Mouse (Mus musculus): ENCODE measurements around the gene Map6. TPM values are rescaled to one million over a fixed set of nuclear protein-coding genes. Genes with fewer than 3 reads are reported as not detected.

Map6 gene
- polyA plus RNA-seq, 1 experiment from 2014 or later = 4.7 TPM

GRCm38 (mm10) chr7:99375455-99375854 is 108.2 kb downstream of the Map6 start:
- Histone ChIP-seq H3K4me2 (ENCODE audit: low read depth, severe bottlenecking) (no peak overlapping the region), H3K27ac (replicated peaks; ENCODE audit: low read depth, low read length) (no peak overlapping the region), H3K9ac (ENCODE audit: low read length) (no peak overlapping the region), H3K4me1 (ENCODE audit: control insufficient read depth, insufficient read depth, low read length) (no peaks in the 10 kb centered on the region), H3K4me3 (ENCODE audit: low read depth, low read length) (no peak overlapping the region), H3K9me3 (ENCODE audit: control insufficient read depth, low read length) (no peaks in the 10 kb centered on the region), H3K36me3 (ENCODE audit: control insufficient read depth, insufficient read depth, low read length) (no peaks in the 10 kb centered on the region), H3K27me3 (ENCODE audit: control insufficient read depth, insufficient read depth, low read length) (no peaks in the 10 kb centered on the region)
- DNase-seq (ENCODE audit: low spot score) (peak; percentile 90), ATAC-seq (ENCODE audit: insufficient number of reproducible peaks, low FRiP score, low TSS enrichment, low read depth) (no peak)
- WGBS = 6% methylated on average over 4 of the region's 4 CpGs

DNA sequence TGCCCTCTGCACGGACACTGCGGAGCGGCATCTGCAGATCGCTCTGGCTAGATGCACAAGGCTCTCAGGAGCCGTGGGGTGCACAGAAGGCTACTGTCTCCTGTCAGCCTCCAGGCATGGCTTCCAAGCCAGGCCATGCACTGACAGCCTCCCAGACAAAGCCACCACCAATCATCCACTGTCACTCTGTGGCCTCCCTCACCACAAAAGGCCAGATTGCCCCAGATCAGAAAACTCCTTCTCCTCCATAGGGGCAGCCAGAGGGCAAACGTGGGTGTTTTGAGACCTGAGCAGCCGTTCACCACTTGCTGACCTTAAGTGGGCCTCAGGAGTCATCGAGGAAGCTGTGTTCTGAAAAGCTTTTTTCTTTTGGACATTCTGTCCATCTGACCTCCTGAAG is 111.6 kb downstream of the Map6 start:
- H3K4me1 ChIP-seq (ENCODE audit: control insufficient read depth, insufficient read depth, low read length) = peaks cover 9% of the 10 kb centered on the region
- peaks cover 3% of the 10 kb centered on the region; the same call in 1 of the 2 replicates for H3K27me3 ChIP-seq (ENCODE audit: control insufficient read depth, insufficient read depth, low read length)
- no peak overlapping the region for H3K9ac ChIP-seq (ENCODE audit: low read length)
- no peaks in the 10 kb centered on the region for H3K36me3 ChIP-seq (ENCODE audit: control insufficient read depth, insufficient read depth, low read length)
- no peak overlapping the region for H3K4me2 ChIP-seq (ENCODE audit: low read depth, severe bottlenecking)
- 60% methylated on average over 8 of the region's 8 CpGs for WGBS
- DNase-seq (ENCODE audit: low spot score) = no peak
- no peak overlapping the region for H3K4me3 ChIP-seq (ENCODE audit: low read depth, low read length)
- H3K9me3 ChIP-seq (ENCODE audit: control insufficient read depth, low read length) = no peaks in the 10 kb centered on the region
- H3K27ac ChIP-seq (replicated peaks; ENCODE audit: low read depth, low read length) = no peak overlapping the region
- no peak for ATAC-seq (ENCODE audit: insufficient number of reproducible peaks, low FRiP score, low TSS enrichment, low read depth)

DNA sequence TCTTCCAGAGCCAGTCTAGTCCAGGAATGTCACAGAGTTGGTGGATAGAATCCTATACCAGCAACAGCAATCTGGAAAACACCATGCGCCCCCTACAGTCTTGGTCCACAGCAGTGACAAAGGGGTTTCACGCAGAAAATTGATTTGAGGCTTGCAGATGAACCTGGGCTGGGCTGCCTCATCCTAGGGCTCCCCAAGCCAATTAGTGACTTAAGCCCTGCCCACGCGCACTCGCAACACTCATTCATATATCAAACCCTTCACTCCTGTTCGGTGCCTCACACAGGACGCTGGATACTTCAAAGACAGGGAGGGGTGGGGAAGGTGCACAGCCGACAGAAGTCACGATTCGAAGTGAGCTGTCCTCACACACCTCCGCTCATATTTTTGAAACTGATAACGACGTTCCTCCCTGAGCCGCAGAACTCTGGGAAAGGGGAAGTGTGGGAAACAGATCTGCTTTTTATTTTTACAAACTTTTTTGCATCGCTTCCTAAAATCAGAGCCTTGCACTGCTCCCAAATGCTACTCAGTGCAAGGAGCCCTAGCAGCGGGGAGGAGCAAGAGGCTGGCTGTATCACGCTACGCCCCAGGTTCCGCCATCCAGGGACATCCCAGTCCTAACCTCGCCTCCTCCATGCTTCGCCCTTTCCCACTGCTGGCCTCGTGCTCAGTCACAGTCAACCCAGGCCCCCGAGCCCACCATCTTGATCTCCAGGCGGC is 113.4 kb downstream of the Map6 start:
- Histone ChIP-seq H3K27ac (replicated peaks; ENCODE audit: low read depth, low read length) (peak overlapping the region; percentile 86), H3K36me3 (ENCODE audit: control insufficient read depth, insufficient read depth, low read length) (no peaks in the 10 kb centered on the region), H3K9me3 (ENCODE audit: control insufficient read depth, low read length) (no peaks in the 10 kb centered on the region), H3K4me1 (ENCODE audit: control insufficient read depth, insufficient read depth, low read length) (peaks cover 18% of the 10 kb centered on the region), H3K4me3 (ENCODE audit: low read depth, low read length) (peak overlapping the region; percentile 44), H3K9ac (ENCODE audit: low read length) (peak overlapping the region; percentile 81), H3K4me2 (ENCODE audit: low read depth, severe bottlenecking) (peak overlapping the region; percentile 93), H3K27me3 (ENCODE audit: control insufficient read depth, insufficient read depth, low read length) (peaks cover 3% of the 10 kb centered on the region; the same call in 1 of the 2 replicates)
- ATAC-seq (ENCODE audit: insufficient number of reproducible peaks, low FRiP score, low TSS enrichment, low read depth) (peak; percentile 63), DNase-seq (ENCODE audit: low spot score) (peak; percentile 82)
- 1% methylated on average over 24 of the region's 24 CpGs for WGBS

DNA sequence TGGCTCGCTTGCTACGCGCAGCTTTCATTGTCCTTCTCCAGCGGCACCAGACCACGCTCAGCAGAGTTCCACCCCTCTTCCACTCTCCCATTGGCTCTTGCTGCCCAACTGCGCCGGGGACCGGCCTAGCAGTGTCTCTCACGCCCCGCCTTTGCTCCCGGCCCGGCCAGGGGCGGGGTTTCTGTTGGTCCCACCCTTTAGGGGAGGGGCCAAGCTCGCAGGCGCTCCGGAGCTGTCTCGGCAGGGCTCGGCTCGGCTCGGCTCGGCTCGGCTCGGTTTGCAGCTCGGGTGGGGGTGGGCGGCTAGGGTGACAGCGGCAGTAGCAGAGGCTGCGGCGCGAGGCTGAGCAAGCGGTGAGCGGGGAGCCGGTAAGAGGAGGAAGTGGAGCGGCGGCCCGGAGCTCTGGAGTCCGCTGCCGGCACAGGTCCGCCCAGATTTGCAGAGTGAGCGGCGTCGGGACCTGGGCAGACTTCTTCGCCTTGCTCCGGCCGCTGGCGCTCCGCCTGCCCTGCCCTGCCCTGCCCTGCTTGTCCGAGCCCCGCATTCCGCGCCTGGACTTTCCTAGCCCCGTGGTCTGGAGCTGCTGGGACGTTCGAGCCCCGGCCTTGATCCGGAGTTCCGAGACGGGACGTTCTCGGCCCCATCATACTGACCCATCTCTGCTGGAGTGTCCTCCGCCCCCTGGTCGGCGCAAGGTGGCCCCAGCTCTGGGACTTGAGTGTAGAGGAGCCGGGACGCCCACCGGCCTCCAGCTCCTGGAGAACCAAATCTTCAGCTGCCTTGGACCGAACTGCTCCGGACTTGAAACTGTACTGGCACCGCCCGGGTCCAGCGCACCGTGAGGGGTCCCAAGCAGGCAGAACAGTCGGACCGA is 114.2 kb downstream of the Map6 start, which contains the start of gene Gdpd5:
TSS of gene Gdpd5 (plus strand) at position 201 of the 874 bp plus-strand sequence.
- peaks cover 18% of the 10 kb centered on the region for H3K4me1 ChIP-seq (ENCODE audit: control insufficient read depth, insufficient read depth, low read length)

DNA sequence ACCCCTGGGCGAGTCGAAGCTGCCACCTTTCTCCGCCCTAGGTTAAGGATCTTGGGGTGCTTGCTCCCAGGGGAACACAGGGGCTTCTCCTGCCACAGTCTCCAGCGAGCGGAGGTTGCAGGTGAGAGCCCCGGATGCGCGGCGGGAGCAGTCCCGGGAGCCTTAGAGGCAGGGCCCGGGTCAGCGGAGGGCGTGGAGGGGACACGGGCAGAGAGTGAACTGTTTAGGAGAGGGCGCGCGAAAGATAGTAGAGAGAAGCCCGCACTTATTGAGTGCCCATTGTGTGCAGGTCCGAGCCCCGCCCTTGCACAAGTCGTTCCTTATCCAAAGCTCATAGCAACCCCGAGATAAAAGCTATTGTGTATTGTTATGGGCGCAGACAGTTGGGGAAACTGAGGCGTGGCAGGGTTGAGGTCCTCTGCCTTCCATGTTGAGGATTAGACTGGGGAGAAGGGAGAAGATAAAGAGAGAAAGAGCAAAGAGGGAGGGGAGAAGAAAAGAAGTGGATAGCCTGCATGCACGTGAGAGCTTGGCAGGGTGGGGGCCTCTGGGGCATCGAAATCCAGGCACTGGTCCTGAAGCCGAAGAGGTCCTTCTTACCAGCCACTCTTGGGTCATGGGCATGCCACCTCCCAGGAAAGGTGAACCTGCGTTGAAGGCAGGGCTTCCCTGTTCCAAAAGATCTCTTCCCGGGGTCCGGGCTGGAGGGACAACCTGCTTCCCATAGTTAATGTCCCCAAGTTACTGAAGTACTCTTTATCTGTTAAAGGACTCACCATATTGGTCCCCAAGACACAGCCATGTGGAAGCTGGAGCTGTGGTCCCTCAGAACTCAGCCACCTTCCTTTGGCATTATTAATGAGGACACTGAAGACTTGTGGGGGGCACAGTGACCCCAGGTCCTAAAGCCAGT is 115.1 kb downstream of the Map6 start:
- peaks cover 18% of the 10 kb centered on the region for H3K4me1 ChIP-seq (ENCODE audit: control insufficient read depth, insufficient read depth, low read length)
- WGBS = 14% methylated on average over 30 of the region's 30 CpGs

More for the DNA sequence above, 114.2 kb downstream of the Map6 start, which contains the start of gene Gdpd5:
- WGBS = under 1% methylated on average over 73 of the region's 73 CpGs
- Histone ChIP-seq H3K9ac (ENCODE audit: low read length) (peak within 1 kb of the TSS; percentile 81), H3K36me3 (ENCODE audit: control insufficient read depth, insufficient read depth, low read length) (no peaks in the 10 kb centered on the region), H3K9me3 (ENCODE audit: control insufficient read depth, low read length) (no peaks in the 10 kb centered on the region), H3K4me3 (ENCODE audit: low read depth, low read length) (peak within 1 kb of the TSS; percentile 44), H3K27ac (replicated peaks; ENCODE audit: low read depth, low read length) (peak within 1 kb of the TSS; percentile 86), H3K27me3 (ENCODE audit: control insufficient read depth, insufficient read depth, low read length) (peaks cover 3% of the 10 kb centered on the region; the same call in 1 of the 2 replicates), H3K4me2 (ENCODE audit: low read depth, severe bottlenecking) (peak within 1 kb of the TSS; percentile 93)
- DNase-seq (ENCODE audit: low spot score) = peak; percentile 100
- peak; percentile 94 for ATAC-seq (ENCODE audit: insufficient number of reproducible peaks, low FRiP score, low TSS enrichment, low read depth)

GRCm38 (mm10) chr7:99383246-99383645 is 116.0 kb downstream of the Map6 start:
- Histone ChIP-seq H3K4me3 (ENCODE audit: low read depth, low read length) (no peak overlapping the region), H3K27ac (replicated peaks; ENCODE audit: low read depth, low read length) (no peak overlapping the region), H3K36me3 (ENCODE audit: control insufficient read depth, insufficient read depth, low read length) (no peaks in the 10 kb centered on the region), H3K9ac (ENCODE audit: low read length) (no peak overlapping the region), H3K27me3 (ENCODE audit: control insufficient read depth, insufficient read depth, low read length) (peaks cover 3% of the 10 kb centered on the region; the same call in 1 of the 2 replicates), H3K4me1 (ENCODE audit: control insufficient read depth, insufficient read depth, low read length) (peaks cover 18% of the 10 kb centered on the region), H3K9me3 (ENCODE audit: control insufficient read depth, low read length) (no peaks in the 10 kb centered on the region), H3K4me2 (ENCODE audit: low read depth, severe bottlenecking) (peak overlapping the region; percentile 93; the same call in 1 of the 2 replicates)
- DNase-seq (ENCODE audit: low spot score) (no peak), ATAC-seq (ENCODE audit: insufficient number of reproducible peaks, low FRiP score, low TSS enrichment, low read depth) (no peak)
- WGBS = 44% methylated on average over 5 of the region's 5 CpGs

More for the DNA sequence above, 115.1 kb downstream of the Map6 start:
- ATAC-seq (ENCODE audit: insufficient number of reproducible peaks, low FRiP score, low TSS enrichment, low read depth) = no peak
- Histone ChIP-seq H3K36me3 (ENCODE audit: control insufficient read depth, insufficient read depth, low read length) (no peaks in the 10 kb centered on the region), H3K9me3 (ENCODE audit: control insufficient read depth, low read length) (no peaks in the 10 kb centered on the region), H3K4me2 (ENCODE audit: low read depth, severe bottlenecking) (peak overlapping the region; percentile 93), H3K27me3 (ENCODE audit: control insufficient read depth, insufficient read depth, low read length) (peaks cover 3% of the 10 kb centered on the region; the same call in 1 of the 2 replicates), H3K9ac (ENCODE audit: low read length) (peak overlapping the region; percentile 81), H3K4me3 (ENCODE audit: low read depth, low read length) (peak overlapping the region; percentile 44), H3K27ac (replicated peaks; ENCODE audit: low read depth, low read length) (no peak overlapping the region)
- DNase-seq (ENCODE audit: low spot score) = no peak

DNA sequence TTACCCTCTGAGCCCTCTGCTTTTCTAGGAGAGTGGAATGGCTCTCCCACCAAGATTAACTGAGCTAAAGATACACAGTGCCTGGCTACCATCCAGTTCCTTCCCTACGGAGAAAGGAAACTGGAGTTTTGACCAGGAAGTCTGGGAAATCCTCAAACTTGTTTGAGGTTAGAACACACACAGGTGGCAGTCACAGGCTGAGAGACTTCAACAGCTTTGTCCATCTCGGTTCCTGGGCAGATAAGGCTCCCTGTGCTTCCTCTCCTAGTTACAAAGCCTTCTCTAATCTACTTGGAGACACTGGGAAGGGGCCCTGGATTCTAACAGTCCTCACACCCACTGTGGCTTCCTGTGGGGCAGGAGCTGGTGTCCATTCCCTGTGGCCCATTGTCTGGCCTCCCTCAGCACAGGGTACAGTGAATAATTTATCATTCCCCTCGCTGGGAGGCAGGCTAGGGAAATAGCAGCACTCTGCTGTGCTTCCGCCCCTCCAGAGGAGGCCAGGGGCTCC is 116.9 kb downstream of the Map6 start:
- WGBS = 46% methylated on average over 4 of the region's 4 CpGs
- H3K36me3 ChIP-seq (ENCODE audit: control insufficient read depth, insufficient read depth, low read length) = no peaks in the 10 kb centered on the region
- no peak overlapping the region; the same call in 1 of the 2 replicates for H3K4me2 ChIP-seq (ENCODE audit: low read depth, severe bottlenecking)
- H3K9ac ChIP-seq (ENCODE audit: low read length) = peak overlapping the region; percentile 0; the same call in 1 of the 2 replicates
- peaks cover 18% of the 10 kb centered on the region for H3K4me1 ChIP-seq (ENCODE audit: control insufficient read depth, insufficient read depth, low read length)
- H3K9me3 ChIP-seq (ENCODE audit: control insufficient read depth, low read length) = no peaks in the 10 kb centered on the region
- H3K27ac ChIP-seq (replicated peaks; ENCODE audit: low read depth, low read length) = no peak overlapping the region
- DNase-seq (ENCODE audit: low spot score) (no peak), ATAC-seq (ENCODE audit: insufficient number of reproducible peaks, low FRiP score, low TSS enrichment, low read depth) (no peak)
- no peak overlapping the region for H3K4me3 ChIP-seq (ENCODE audit: low read depth, low read length)
- peaks cover 3% of the 10 kb centered on the region; the same call in 1 of the 2 replicates for H3K27me3 ChIP-seq (ENCODE audit: control insufficient read depth, insufficient read depth, low read length)
